Mouse (Mus musculus) hindbrain, embryonic 11.5 days (tissue): ENCODE measurements at regions not wholly inside any gene's neighbourhood (a gene's known extent, or its start where the extent isn't known, plus 50 kb on each side); places are given as distances from the start of the nearest gene placed in this dataset.

Experiments used
- ATAC-seq: fragments of 200-750 bp; cut with Nextera tagmentation; 2 replicates; pipeline ENCODE4 v1.8.0; 2017; ENCODE audit warnings: mild to moderate bottlenecking, moderate TSS enrichment, moderate library complexity; ENCODE audit not compliant: low FRiP score
- DNase-seq: peaks from one replicate; pipeline ENCODE4 v3.0.0-alpha.2; 2015; ENCODE audit warnings: low spot score
- H3K27ac ChIP-seq: fragments of 300-500 bp; sonication (generic); 2 replicates; pipeline ENCODE4 v1.5.1; 2014; ENCODE audit warnings: mild to moderate bottlenecking, low read depth, low read length
- H3K27me3 ChIP-seq: fragments of 300-500 bp; sonication (generic); 2 replicates; pipeline ENCODE4 v1.6.1; 2014; ENCODE audit warnings: mild to moderate bottlenecking, low read length, moderate library complexity, mixed read lengths; ENCODE audit not compliant: control insufficient read depth, insufficient read depth
- H3K36me3 ChIP-seq: fragments of 300-500 bp; sonication (generic); 2 replicates; pipeline ENCODE4 v1.6.1; 2014; ENCODE audit warnings: mild to moderate bottlenecking, low read length, moderate library complexity, mixed read lengths; ENCODE audit not compliant: control insufficient read depth, insufficient read depth
- H3K4me1 ChIP-seq: fragments of 300-500 bp; sonication (generic); replicated peaks from 2 replicates; pipeline ENCODE4 v1.6.1; 2014; ENCODE audit warnings: low read length, mixed read lengths; ENCODE audit not compliant: control insufficient read depth, insufficient read depth
- H3K4me2 ChIP-seq: fragments of 300-500 bp; sonication (generic); replicated peaks from 2 replicates; pipeline ENCODE4 v1.6.1; 2014; ENCODE audit warnings: mild to moderate bottlenecking, low read depth, low read length
- H3K4me3 ChIP-seq: fragments of 300-500 bp; sonication (generic); 2 replicates; pipeline ENCODE4 v1.5.1; 2014; ENCODE audit warnings: low read depth, low read length
- H3K9ac ChIP-seq: fragments of 300-500 bp; sonication (generic); 2 replicates; pipeline ENCODE4 v1.6.1; 2014; ENCODE audit warnings: low read depth, low read length
- H3K9me3 ChIP-seq: fragments of 300-500 bp; sonication (generic); 2 replicates; pipeline ENCODE4 v1.6.1; 2016; ENCODE audit warnings: low read length; ENCODE audit not compliant: control insufficient read depth
- WGBS: fragments of 180-500 bp; shearing (Covaris S2); extraction: QIAGEN DNeasy Blood & Tissue Kit; methylation state at CpG from one replicate; pipeline ENCODE4 v1.1.7; 2014; 5-methylcytosine and 5-hydroxymethylcytosine counted together

DNA sequence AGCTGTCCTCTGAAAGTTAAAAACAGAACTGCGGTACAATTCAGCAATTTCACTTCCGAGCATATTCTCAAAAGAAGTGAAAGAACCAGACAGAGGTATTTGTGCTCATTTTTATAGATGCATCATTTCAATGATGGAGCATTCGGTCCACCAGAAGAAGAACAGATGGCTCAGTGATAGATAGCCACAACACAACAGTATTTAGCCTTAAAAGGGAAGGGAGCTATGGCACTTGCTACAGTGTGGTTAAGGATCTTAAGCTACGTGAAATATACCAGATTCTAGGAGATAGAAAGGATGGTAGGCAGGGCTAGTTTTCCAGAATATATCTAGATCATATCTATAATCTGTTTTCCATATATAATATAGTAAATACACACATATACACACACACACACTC, 77.5 kb upstream of the Gadd45a start:
- H3K27me3 ChIP-seq: no peaks in the 10 kb centered on the region
- ATAC-seq (no peak), DNase-seq (no peak)
- 93% methylated on average over 4 of the region's 4 CpGs for WGBS
- H3K9me3 ChIP-seq: no peaks in the 10 kb centered on the region
- H3K36me3 ChIP-seq: no peaks in the 10 kb centered on the region
- no peak overlapping the region for H3K4me2 ChIP-seq
- no peak overlapping the region for H3K9ac ChIP-seq
- H3K4me1 ChIP-seq: no peaks in the 10 kb centered on the region
- H3K27ac ChIP-seq: no peak overlapping the region
- no peak overlapping the region for H3K4me3 ChIP-seq

DNA sequence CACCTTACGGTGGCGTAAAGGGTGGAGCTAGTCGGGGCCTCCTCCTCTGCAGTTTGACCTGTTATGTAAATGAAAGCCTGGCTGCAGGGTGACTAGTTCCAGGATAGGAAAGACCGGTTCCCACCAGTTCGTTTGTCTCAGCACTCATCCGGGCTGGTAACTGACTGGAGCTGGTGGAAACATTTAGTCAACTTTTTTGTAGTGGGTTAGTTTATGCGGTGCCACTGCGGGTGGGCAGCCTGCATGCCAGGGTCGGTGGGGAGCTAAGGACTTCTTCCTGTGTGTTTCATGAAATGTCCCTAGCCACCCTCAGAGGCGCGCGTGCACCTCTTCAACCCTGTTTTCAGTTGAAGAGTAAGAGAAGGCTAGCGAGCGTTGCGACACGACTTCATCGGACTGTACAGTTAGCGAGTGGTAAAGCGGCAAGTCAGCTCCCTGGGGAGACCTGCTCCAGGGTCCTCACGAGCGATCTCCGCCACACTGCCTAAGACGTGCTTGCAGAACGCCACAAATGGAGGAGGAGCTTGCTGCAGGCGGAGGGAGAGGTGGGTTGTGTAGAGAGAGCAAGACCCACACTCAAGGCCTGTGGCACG, 76.5 kb upstream of the Gadd45a start:
- ATAC-seq: peak; percentile 69
- Histone ChIP-seq H3K9me3 (no peaks in the 10 kb centered on the region), H3K4me1 (no peaks in the 10 kb centered on the region), H3K36me3 (no peaks in the 10 kb centered on the region), H3K27me3 (no peaks in the 10 kb centered on the region), H3K4me2 (peak overlapping the region; percentile 46), H3K27ac (no peak overlapping the region), H3K4me3 (peak overlapping the region; percentile 6; the same call in 1 of the 2 replicates), H3K9ac (no peak overlapping the region)
- 8% methylated on average over 26 of the region's 26 CpGs for WGBS
- peak; percentile 48 for DNase-seq

DNA sequence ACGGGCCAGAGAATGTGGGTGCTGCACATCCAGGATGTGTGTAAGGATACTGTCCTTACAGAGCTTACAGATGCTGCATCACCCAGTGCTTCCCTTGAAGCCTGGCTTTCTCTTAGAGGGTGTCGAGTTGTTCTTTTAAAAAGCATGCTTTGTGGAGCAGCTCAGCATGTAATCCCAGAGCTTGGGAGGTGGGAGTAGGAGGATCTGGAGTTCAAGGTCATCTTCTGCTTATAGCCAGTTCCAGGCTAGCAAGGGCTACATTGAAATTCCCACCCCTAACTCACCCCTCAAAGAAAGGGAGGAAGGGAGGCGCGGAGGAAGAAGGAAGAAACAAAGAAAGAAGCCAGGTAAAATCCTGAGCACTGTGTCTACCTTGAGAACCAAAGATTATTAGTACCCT, 76.0 kb upstream of the Gadd45a start:
- H3K27ac ChIP-seq: no peak overlapping the region
- no peak for ATAC-seq
- no peaks in the 10 kb centered on the region for H3K9me3 ChIP-seq
- H3K4me2 ChIP-seq: peak overlapping the region; percentile 46
- no peaks in the 10 kb centered on the region for H3K36me3 ChIP-seq
- H3K4me1 ChIP-seq: no peaks in the 10 kb centered on the region
- WGBS: 60% methylated on average over 4 of the region's 4 CpGs
- H3K27me3 ChIP-seq: no peaks in the 10 kb centered on the region
- no peak overlapping the region for H3K9ac ChIP-seq
- no peak for DNase-seq
- H3K4me3 ChIP-seq: no peak overlapping the region

GRCm38 (mm10) chr6:67112311-67112710, 75.1 kb upstream of the Gadd45a start:
- Histone ChIP-seq H3K4me1 (no peaks in the 10 kb centered on the region), H3K9me3 (no peaks in the 10 kb centered on the region), H3K9ac (no peak overlapping the region), H3K4me2 (no peak overlapping the region), H3K27ac (no peak overlapping the region), H3K36me3 (no peaks in the 10 kb centered on the region), H3K27me3 (no peaks in the 10 kb centered on the region), H3K4me3 (no peak overlapping the region)
- ATAC-seq (no peak), DNase-seq (no peak)
- WGBS: 67% methylated on average over 6 of the region's 6 CpGs

- H3K36me3 ChIP-seq: no peaks in the 10 kb centered on the region
- WGBS: 51% methylated on average over 2 of the region's 2 CpGs
- no peak overlapping the region for H3K4me3 ChIP-seq
- H3K4me1 ChIP-seq: no peaks in the 10 kb centered on the region
- no peaks in the 10 kb centered on the region for H3K27me3 ChIP-seq
- DNase-seq: no peak
- H3K4me2 ChIP-seq: no peak overlapping the region
- no peaks in the 10 kb centered on the region for H3K9me3 ChIP-seq
- ATAC-seq: no peak
- no peak overlapping the region for H3K27ac ChIP-seq
- no peak overlapping the region for H3K9ac ChIP-seq
These were observed 74.3 kb upstream of the Gadd45a start for GRCm38 (mm10) chr6:67111581-67111980.

GRCm38 (mm10) chr6:67110391-67110790, 73.1 kb upstream of the Gadd45a start:
- no peak for ATAC-seq
- no peak overlapping the region for H3K9ac ChIP-seq
- WGBS: 56% methylated on average over 1 of the region's 1 CpGs
- no peak overlapping the region for H3K27ac ChIP-seq
- H3K4me3 ChIP-seq: no peak overlapping the region
- H3K4me2 ChIP-seq: no peak overlapping the region
- H3K4me1 ChIP-seq: no peaks in the 10 kb centered on the region
- H3K9me3 ChIP-seq: no peaks in the 10 kb centered on the region
- DNase-seq: no peak
- H3K27me3 ChIP-seq: no peaks in the 10 kb centered on the region
- H3K36me3 ChIP-seq: no peaks in the 10 kb centered on the region

GRCm38 (mm10) chr6:67109774-67110173, 72.5 kb upstream of the Gadd45a start:
- no peak overlapping the region for H3K27ac ChIP-seq
- 54% methylated on average over 4 of the region's 4 CpGs for WGBS
- no peaks in the 10 kb centered on the region for H3K36me3 ChIP-seq
- H3K9me3 ChIP-seq: no peaks in the 10 kb centered on the region
- H3K4me1 ChIP-seq: no peaks in the 10 kb centered on the region
- no peaks in the 10 kb centered on the region for H3K27me3 ChIP-seq
- no peak overlapping the region for H3K9ac ChIP-seq
- DNase-seq (no peak), ATAC-seq (no peak)
- no peak overlapping the region for H3K4me3 ChIP-seq
- no peak overlapping the region for H3K4me2 ChIP-seq

- H3K4me3 ChIP-seq: no peak overlapping the region
- H3K27ac ChIP-seq: no peak overlapping the region
- no peaks in the 10 kb centered on the region for H3K27me3 ChIP-seq
- H3K36me3 ChIP-seq: no peaks in the 10 kb centered on the region
- ATAC-seq: no peak
- WGBS: 71% methylated on average over 4 of the region's 4 CpGs
- DNase-seq: no peak
- H3K9ac ChIP-seq: no peak overlapping the region
- no peak overlapping the region for H3K4me2 ChIP-seq
- no peaks in the 10 kb centered on the region for H3K9me3 ChIP-seq
- no peaks in the 10 kb centered on the region for H3K4me1 ChIP-seq
These were observed 70.3 kb upstream of the Gadd45a start for GRCm38 (mm10) chr6:67107517-67107916.

- DNase-seq: no peak
- WGBS: 94% methylated on average over 2 of the region's 2 CpGs
These were observed 69.2 kb upstream of the Gadd45a start for GRCm38 (mm10) chr6:67106493-67106892.

More at GRCm38 (mm10) chr6:67106493-67106892, 69.2 kb upstream of the Gadd45a start:
- no peak overlapping the region for H3K9ac ChIP-seq
- H3K27me3 ChIP-seq: no peaks in the 10 kb centered on the region
- H3K9me3 ChIP-seq: no peaks in the 10 kb centered on the region
- no peak overlapping the region for H3K4me3 ChIP-seq
- H3K36me3 ChIP-seq: no peaks in the 10 kb centered on the region
- H3K4me2 ChIP-seq: no peak overlapping the region
- no peak for ATAC-seq
- H3K27ac ChIP-seq: no peak overlapping the region
- H3K4me1 ChIP-seq: no peaks in the 10 kb centered on the region
